Mouse (Mus musculus): ENCODE results near the gene Slc25a34.

The Slc25a34 gene

DNA sequence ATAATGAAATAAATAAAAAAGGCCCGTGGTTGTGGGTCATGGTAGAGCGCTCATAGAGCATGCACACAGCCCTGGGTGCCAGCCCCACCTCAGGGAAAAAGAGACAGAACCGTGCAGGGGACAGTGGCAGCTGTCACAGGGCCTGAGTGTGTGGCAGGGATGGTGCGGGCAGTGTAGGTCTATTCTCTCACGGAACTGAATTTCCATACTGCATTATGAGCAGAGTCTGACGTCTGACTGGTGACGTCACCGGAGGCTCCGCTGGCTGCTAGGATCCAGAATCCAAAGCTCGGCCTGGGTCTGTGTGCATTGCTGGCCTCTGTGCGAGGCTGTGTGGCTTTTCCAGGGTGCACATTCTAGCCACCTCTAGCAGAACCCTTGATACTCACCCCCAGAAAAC is 37.3 kb upstream of the Slc25a34 start:
- H3K27me3 ChIP-seq (ENCODE audit: insufficient read depth, low read length): peaks cover 34% of the 10 kb centered on the region
- H3K9me3 ChIP-seq (ENCODE audit: low read length): no peaks in the 10 kb centered on the region
- H3K36me3 ChIP-seq (ENCODE audit: insufficient read depth, low read length): peaks cover 3% of the 10 kb centered on the region; the same call in 1 of the 2 replicates
- peaks cover 38% of the 10 kb centered on the region for H3K4me1 ChIP-seq (replicated peaks; ENCODE audit: low read depth, low read length)
- TF ChIP-seq CTCF (conservative IDR thresholded peaks at IDR 0.05; ENCODE audit: low read length) (no peak), NANOG (IDR thresholded peaks at IDR 0.05; ENCODE audit: borderline replicate concordance, low read length) (no peak), POU5F1 (IDR thresholded peaks at IDR 0.05; ENCODE audit: borderline replicate concordance, low read length) (no peak)
- no peak overlapping the region; the same call in 1 of the 2 replicates for H3K4me3 ChIP-seq (replicated peaks; ENCODE audit: low read length)

DNA sequence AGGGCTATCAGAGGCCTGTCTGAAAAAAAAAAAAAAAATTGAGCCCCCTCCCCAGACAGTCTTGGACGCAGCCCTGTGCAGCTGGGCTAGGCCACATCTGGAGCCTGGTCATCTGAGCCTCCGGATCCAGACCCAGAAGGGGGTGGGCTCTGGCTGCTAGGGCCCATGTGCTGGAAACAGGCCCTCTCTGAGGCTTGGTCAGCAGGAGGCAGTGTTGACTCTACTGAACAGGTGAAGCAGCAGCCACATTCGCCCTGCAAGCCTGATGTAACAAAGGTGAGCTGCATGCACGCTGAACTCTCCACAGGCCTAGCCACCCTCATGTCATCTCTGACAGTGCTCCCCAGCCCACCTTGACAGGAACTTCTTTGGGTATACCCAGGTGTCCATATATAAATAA is 36.1 kb upstream of the Slc25a34 start:
- peaks cover 36% of the 10 kb centered on the region for H3K4me1 ChIP-seq (replicated peaks; ENCODE audit: low read depth, low read length)
- no peaks in the 10 kb centered on the region for H3K9me3 ChIP-seq (ENCODE audit: low read length)
- peaks cover 3% of the 10 kb centered on the region; the same call in 1 of the 2 replicates for H3K36me3 ChIP-seq (ENCODE audit: insufficient read depth, low read length)
- TF ChIP-seq CTCF (conservative IDR thresholded peaks at IDR 0.05; ENCODE audit: low read length): peak; percentile 28; the same call in 1 of the 2 replicates
- TF ChIP-seq POU5F1 (IDR thresholded peaks at IDR 0.05; ENCODE audit: borderline replicate concordance, low read length): no peak
- TF ChIP-seq NANOG (IDR thresholded peaks at IDR 0.05; ENCODE audit: borderline replicate concordance, low read length): no peak
- H3K27me3 ChIP-seq (ENCODE audit: insufficient read depth, low read length): peaks cover 23% of the 10 kb centered on the region
- H3K4me3 ChIP-seq (replicated peaks; ENCODE audit: low read length): no peak overlapping the region

DNA sequence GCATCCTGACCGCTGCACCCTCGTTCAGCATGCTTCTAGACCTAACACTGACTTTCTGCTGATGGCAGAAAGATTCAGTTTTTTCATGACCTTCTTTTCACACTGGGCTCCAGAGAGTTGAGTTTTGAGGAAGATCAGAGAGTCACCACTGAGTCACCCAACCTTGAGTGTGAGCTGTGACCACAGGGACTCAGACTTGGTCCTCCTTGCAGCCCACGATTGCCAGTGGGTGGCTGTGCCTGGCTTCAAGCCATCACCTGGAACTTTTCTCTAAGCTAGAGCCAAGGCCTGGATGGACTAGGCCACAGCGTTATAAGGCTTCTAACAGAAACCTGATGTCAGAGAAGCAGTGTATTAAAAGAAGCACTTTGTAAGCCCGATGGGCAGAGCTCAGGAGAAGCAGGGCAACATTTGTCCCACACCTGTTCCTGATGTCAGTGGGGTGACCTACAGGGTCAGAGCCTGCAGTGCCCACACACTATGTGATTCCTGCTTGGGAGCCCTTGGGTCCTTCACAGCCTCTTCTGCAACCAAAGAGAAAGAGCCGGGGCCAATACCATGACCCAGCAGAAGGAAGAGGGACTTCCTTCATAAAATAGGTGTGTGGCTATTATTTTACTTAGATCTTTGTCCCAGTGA is 35.3 kb upstream of the Slc25a34 start:
- Histone ChIP-seq H3K36me3 (ENCODE audit: insufficient read depth, low read length) (peaks cover 3% of the 10 kb centered on the region; the same call in 1 of the 2 replicates), H3K4me1 (replicated peaks; ENCODE audit: low read depth, low read length) (peaks cover 29% of the 10 kb centered on the region), H3K4me3 (replicated peaks; ENCODE audit: low read length) (no peak overlapping the region), H3K27me3 (ENCODE audit: insufficient read depth, low read length) (peaks cover 16% of the 10 kb centered on the region), H3K9me3 (ENCODE audit: low read length) (no peaks in the 10 kb centered on the region)
- no peak for TF ChIP-seq POU5F1 (IDR thresholded peaks at IDR 0.05; ENCODE audit: borderline replicate concordance, low read length)
- TF ChIP-seq CTCF (conservative IDR thresholded peaks at IDR 0.05; ENCODE audit: low read length): no peak
- TF ChIP-seq NANOG (IDR thresholded peaks at IDR 0.05; ENCODE audit: borderline replicate concordance, low read length): no peak

DNA sequence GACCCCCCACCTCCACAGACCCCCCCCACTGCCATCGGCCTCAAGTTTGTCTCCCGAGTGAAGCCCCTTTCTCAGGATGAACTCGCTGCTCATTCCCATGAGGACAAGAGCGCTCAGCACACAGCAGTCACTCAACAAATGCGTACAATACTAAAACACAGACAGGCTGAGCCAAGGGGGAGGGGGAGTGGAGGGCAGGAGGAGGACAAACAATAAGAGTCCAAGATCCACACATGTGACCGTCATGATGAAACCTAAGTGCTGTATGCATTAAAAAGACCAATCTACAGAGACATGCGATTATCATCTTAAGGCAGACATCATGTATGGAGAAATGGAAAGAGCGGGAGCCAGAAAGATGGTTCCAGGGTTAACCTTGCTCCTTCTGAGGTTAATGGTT is 33.3 kb upstream of the Slc25a34 start:
- H3K4me3 ChIP-seq (replicated peaks; ENCODE audit: low read length): no peak overlapping the region
- H3K9me3 ChIP-seq (ENCODE audit: low read length): no peaks in the 10 kb centered on the region
- TF ChIP-seq NANOG (IDR thresholded peaks at IDR 0.05; ENCODE audit: borderline replicate concordance, low read length) (no peak), POU5F1 (IDR thresholded peaks at IDR 0.05; ENCODE audit: borderline replicate concordance, low read length) (no peak), CTCF (conservative IDR thresholded peaks at IDR 0.05; ENCODE audit: low read length) (no peak)
- peaks cover 3% of the 10 kb centered on the region; the same call in 1 of the 2 replicates for H3K36me3 ChIP-seq (ENCODE audit: insufficient read depth, low read length)
- no peaks in the 10 kb centered on the region for H3K27me3 ChIP-seq (ENCODE audit: insufficient read depth, low read length)
- peaks cover 29% of the 10 kb centered on the region for H3K4me1 ChIP-seq (replicated peaks; ENCODE audit: low read depth, low read length)

DNA sequence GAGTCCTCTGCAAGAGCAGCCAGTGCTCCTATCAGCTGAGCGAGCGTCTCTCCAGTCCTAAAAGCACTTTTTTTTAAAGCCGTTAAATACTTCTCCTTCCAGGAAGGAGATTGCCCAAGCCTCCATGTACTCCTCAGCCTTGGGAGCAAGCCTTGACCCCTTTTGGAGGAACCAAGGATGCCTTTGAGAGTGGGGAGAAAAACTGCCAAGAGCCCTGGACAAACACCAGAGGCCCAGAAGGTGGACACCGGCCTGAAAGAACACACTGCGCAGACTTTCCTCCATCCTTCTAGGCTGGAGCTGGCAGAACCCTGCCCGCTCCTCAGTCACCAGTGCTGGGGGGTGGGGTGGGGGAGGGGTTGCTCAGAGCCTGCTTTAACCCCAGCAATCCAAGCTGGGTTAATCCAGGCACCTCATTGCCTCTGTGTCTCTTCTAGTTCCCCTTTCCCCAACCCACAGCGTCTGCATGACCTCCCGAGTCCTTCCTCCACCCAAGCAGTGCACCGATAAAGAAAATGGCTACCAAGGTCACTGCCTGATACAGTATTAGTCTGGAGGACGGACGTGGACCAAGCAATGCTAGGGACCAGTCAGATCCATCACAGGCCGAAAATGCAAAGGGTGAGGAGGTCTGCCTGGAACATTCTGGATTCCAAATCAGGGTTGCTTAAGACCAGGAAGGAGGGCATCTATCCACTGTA is 32.4 kb upstream of the Slc25a34 start:
- H3K9me3 ChIP-seq (ENCODE audit: low read length): no peaks in the 10 kb centered on the region
- H3K36me3 ChIP-seq (ENCODE audit: insufficient read depth, low read length): peaks cover 3% of the 10 kb centered on the region; the same call in 1 of the 2 replicates
- peaks cover 34% of the 10 kb centered on the region for H3K4me1 ChIP-seq (replicated peaks; ENCODE audit: low read depth, low read length)
- TF ChIP-seq POU5F1 (IDR thresholded peaks at IDR 0.05; ENCODE audit: borderline replicate concordance, low read length): no peak
- TF ChIP-seq CTCF (conservative IDR thresholded peaks at IDR 0.05; ENCODE audit: low read length): no peak
- TF ChIP-seq NANOG (IDR thresholded peaks at IDR 0.05; ENCODE audit: borderline replicate concordance, low read length): no peak
- H3K27me3 ChIP-seq (ENCODE audit: insufficient read depth, low read length): no peaks in the 10 kb centered on the region
- no peak overlapping the region for H3K4me3 ChIP-seq (replicated peaks; ENCODE audit: low read length)

DNA sequence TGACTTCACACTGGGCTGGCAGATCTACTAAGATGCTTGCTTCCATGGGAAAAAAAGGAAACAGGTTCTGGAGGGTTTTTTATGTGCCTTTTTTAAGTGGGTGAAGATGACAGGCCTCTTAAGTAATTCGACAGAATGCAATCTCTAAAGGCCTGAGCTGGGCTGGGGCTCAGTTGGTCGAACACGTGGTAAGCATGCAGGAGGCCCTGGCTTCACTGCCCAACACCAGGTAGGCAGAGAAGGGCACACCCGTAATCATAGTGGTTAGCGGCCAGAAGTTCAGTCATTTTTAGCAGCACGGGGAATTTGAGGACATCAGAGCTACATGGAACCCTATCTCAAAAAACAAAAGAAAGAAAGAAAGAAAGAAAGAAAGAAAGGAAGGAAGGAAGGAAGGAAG is 30.9 kb upstream of the Slc25a34 start:
- Histone ChIP-seq H3K9me3 (ENCODE audit: low read length) (no peaks in the 10 kb centered on the region), H3K4me3 (replicated peaks; ENCODE audit: low read length) (no peak overlapping the region), H3K4me1 (replicated peaks; ENCODE audit: low read depth, low read length) (peaks cover 25% of the 10 kb centered on the region), H3K27me3 (ENCODE audit: insufficient read depth, low read length) (no peaks in the 10 kb centered on the region), H3K36me3 (ENCODE audit: insufficient read depth, low read length) (peaks cover 3% of the 10 kb centered on the region; the same call in 1 of the 2 replicates)
- TF ChIP-seq POU5F1 (IDR thresholded peaks at IDR 0.05; ENCODE audit: borderline replicate concordance, low read length): no peak
- TF ChIP-seq CTCF (conservative IDR thresholded peaks at IDR 0.05; ENCODE audit: low read length): no peak
- TF ChIP-seq NANOG (IDR thresholded peaks at IDR 0.05; ENCODE audit: borderline replicate concordance, low read length): no peak

DNA sequence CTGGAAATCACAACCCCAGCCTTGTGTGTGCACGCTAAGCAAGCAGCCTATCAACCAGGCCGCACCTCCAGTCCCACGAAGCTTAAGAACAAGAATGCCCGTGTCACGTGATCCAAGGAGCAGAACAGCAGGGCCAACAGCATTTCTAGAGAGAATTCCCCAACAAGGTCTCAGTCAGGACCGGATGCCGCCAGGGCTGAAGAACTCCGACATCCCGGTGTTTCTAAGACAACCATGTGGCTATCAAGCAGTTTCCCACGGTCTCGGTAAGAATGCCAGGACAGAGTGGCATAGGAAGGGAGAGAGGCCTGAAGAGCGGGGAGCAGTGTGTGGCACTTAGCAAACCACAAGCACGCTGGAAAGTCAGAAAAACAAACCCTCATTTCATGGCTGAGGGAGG is 30.2 kb upstream of the Slc25a34 start:
- no peak for TF ChIP-seq CTCF (conservative IDR thresholded peaks at IDR 0.05; ENCODE audit: low read length)
- TF ChIP-seq NANOG (IDR thresholded peaks at IDR 0.05; ENCODE audit: borderline replicate concordance, low read length): no peak
- no peak for TF ChIP-seq POU5F1 (IDR thresholded peaks at IDR 0.05; ENCODE audit: borderline replicate concordance, low read length)
- H3K4me3 ChIP-seq (replicated peaks; ENCODE audit: low read length): no peak overlapping the region
- peaks cover 23% of the 10 kb centered on the region for H3K4me1 ChIP-seq (replicated peaks; ENCODE audit: low read depth, low read length)
- H3K36me3 ChIP-seq (ENCODE audit: insufficient read depth, low read length): no peaks in the 10 kb centered on the region; the same call in 1 of the 2 replicates
- no peaks in the 10 kb centered on the region for H3K9me3 ChIP-seq (ENCODE audit: low read length)
- no peaks in the 10 kb centered on the region for H3K27me3 ChIP-seq (ENCODE audit: insufficient read depth, low read length)

DNA sequence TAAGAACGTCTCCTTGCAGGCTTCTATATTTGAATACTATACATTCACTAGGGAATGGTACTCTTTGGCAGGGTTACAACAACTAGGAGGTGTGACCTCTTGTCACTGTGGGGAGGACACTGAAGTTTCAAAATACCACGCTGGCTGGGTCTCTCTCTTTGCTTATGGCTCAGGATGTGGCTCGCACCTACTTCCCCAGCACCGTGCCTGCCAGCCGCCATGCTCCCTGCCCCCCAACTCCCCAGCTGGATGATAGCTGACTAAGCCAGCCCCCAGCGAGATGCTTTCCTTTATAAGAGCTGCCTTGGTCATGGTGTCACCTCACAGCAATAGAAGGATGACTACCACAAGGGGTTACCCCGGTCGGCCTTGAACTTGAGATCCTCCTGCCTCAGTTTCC is 29.4 kb upstream of the Slc25a34 start:
- Histone ChIP-seq H3K27me3 (ENCODE audit: insufficient read depth, low read length) (no peaks in the 10 kb centered on the region), H3K9me3 (ENCODE audit: low read length) (no peaks in the 10 kb centered on the region), H3K36me3 (ENCODE audit: insufficient read depth, low read length) (no peaks in the 10 kb centered on the region; the same call in 1 of the 2 replicates), H3K4me1 (replicated peaks; ENCODE audit: low read depth, low read length) (peaks cover 23% of the 10 kb centered on the region), H3K4me3 (replicated peaks; ENCODE audit: low read length) (no peak overlapping the region)
- TF ChIP-seq POU5F1 (IDR thresholded peaks at IDR 0.05; ENCODE audit: borderline replicate concordance, low read length): no peak
- TF ChIP-seq CTCF (conservative IDR thresholded peaks at IDR 0.05; ENCODE audit: low read length): no peak
- no peak for TF ChIP-seq NANOG (IDR thresholded peaks at IDR 0.05; ENCODE audit: borderline replicate concordance, low read length)

Measured in E14TG2a.4 (cell line).